Mouse (Mus musculus) forebrain, embryonic 10.5 days (tissue): Measurements from ENCODE around the gene Dlx2. TPM values are rescaled to one million over a fixed set of nuclear protein-coding genes. Genes with fewer than 3 reads are reported as not detected.
A peak's percentile ranks its signal among the peaks of the same experiment; 100 is the strongest.

Source experiments
- DNase-seq: peaks from one replicate; pipeline ENCODE4 v3.0.0-alpha.2; 2017; ENCODE audit warnings: low spot score; ENCODE audit errors: extremely low spot score
- H3K27ac ChIP-seq: fragments of 300-500 bp; sonication (generic); 2 replicates; pipeline ENCODE4 v1.5.1; 2016; ENCODE audit warnings: mild to moderate bottlenecking
- H3K27me3 ChIP-seq: fragments of 300-500 bp; sonication (generic); 2 replicates; pipeline ENCODE4 v1.6.1; 2016; ENCODE audit warnings: mild to moderate bottlenecking; ENCODE audit not compliant: poor library complexity, severe bottlenecking
- H3K36me3 ChIP-seq: fragments of 300-500 bp; sonication (generic); replicated peaks from 2 replicates; pipeline ENCODE4 v1.6.1; 2016; ENCODE audit warnings: mild to moderate bottlenecking, moderate library complexity
- H3K4me1 ChIP-seq: fragments of 300-500 bp; sonication (generic); 2 replicates; pipeline ENCODE4 v1.6.1; 2016
- H3K4me3 ChIP-seq: fragments of 300-500 bp; sonication (generic); 2 replicates; pipeline ENCODE4 v1.5.1; 2016; ENCODE audit warnings: mild to moderate bottlenecking, moderate library complexity
- H3K9me3 ChIP-seq: fragments of 300-500 bp; sonication (generic); 2 replicates; pipeline ENCODE4 v1.6.1; 2016; ENCODE audit warnings: mild to moderate bottlenecking, moderate library complexity
- WGBS: fragments of 180-500 bp; shearing (Covaris S2); methylation state at CpG from one replicate; pipeline ENCODE4 v1.1.7; 2016; 5-methylcytosine and 5-hydroxymethylcytosine counted together
- polyA plus RNA-seq: library from polyadenylated mRNA; unstranded; fragments of >200 nt; fragmentation: Nextera tagmentation; extraction: Ambion mirVana; gene quantifications from 2 replicates; pipeline ENCODE4 v1.2.1, GENCODE M21; 2016

Dlx2 gene
- polyA plus RNA-seq, 1 experiment from 2014 or later = 15.5 TPM

DNA sequence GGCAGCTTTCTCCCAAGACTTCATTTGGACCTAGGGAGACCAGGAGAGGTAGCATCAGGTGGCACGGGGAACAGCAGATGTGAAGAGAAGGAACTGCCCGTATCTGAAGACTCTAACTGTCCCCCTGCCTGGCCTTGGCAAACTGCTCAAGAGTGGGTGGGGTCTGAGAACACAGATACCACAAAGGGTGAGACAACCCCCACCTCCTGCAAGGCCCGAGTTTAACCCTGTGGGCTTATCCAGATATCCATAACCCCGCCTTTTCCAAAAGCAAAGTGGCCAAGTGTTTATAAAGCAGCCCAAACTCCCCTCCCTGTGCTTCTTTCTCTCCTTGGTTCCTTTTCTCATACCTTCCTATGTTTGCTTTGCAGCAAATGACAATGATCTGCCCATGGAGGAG, 23.1 kb downstream of the Dlx2 start:
- Histone ChIP-seq H3K9me3 (no peaks in the 10 kb centered on the region), H3K36me3 (no peaks in the 10 kb centered on the region), H3K27ac (no peak overlapping the region), H3K4me3 (no peak overlapping the region), H3K4me1 (peaks cover 49% of the 10 kb centered on the region), H3K27me3 (peaks cover 100% of the 10 kb centered on the region)
- no peak for DNase-seq
- 47% methylated on average over 4 of the region's 4 CpGs for WGBS

DNA sequence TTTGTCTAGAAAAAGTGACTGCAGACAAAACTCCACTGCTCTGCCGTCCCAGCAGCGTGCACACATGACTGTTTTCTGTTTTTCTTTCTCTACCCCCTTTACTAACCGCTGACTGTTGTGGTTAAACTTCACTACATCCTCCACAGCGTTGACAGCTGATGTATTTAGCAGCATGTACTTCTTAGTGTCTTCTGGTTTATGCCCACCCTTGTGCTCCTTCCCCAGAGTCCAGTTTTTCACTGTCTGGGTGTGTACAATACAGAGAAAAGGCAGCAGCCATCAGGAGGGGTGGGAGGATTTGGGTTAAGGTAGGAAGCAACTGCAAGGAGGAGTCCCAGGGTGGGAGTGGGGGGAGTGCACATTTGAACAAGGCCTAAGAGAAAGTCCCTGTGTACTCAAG, 23.7 kb downstream of the Dlx2 start:
- peaks cover 100% of the 10 kb centered on the region for H3K27me3 ChIP-seq
- H3K9me3 ChIP-seq = no peaks in the 10 kb centered on the region
- peaks cover 52% of the 10 kb centered on the region for H3K4me1 ChIP-seq
- no peak overlapping the region for H3K4me3 ChIP-seq
- no peak for DNase-seq
- 67% methylated on average over 4 of the region's 4 CpGs for WGBS
- no peak overlapping the region for H3K27ac ChIP-seq
- no peaks in the 10 kb centered on the region for H3K36me3 ChIP-seq

DNA sequence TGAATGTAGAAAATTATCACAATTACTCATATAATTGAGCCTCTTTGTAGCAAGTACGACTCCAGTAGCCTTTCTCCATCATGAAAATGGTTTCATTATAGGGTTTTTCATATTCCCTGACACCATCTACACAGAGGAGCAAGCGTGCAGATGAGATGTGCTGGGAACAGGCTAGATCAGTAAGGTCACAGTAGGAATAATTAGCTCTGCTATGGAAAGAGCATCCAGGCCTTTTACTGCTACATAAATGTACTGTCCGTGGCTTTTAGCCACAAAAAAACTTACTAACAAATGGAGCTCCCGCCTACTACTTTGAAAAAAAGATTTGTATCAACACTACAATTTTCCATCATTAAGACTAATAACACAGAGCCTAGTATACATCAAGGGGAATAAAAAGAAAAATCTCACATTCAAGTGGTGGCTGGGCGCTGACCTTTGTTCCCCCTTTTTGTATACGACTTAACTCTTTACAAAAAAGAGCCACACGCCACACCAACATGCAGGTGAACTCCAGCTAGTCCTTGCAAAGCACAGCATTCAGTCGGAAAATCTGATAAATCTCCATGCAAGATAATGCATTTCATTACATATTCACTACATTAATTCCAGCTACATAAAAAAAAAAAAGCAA, 29.0 kb downstream of the Dlx2 start:
- H3K4me1 ChIP-seq = peaks cover 49% of the 10 kb centered on the region
- H3K9me3 ChIP-seq = no peaks in the 10 kb centered on the region
- H3K4me3 ChIP-seq = peak overlapping the region; percentile 14; the same call in 1 of the 2 replicates
- H3K36me3 ChIP-seq = no peaks in the 10 kb centered on the region
- peak overlapping the region; percentile 45 for H3K27ac ChIP-seq
- H3K27me3 ChIP-seq = peaks cover 68% of the 10 kb centered on the region
- no peak for DNase-seq
- WGBS = 30% methylated on average over 8 of the region's 8 CpGs

DNA sequence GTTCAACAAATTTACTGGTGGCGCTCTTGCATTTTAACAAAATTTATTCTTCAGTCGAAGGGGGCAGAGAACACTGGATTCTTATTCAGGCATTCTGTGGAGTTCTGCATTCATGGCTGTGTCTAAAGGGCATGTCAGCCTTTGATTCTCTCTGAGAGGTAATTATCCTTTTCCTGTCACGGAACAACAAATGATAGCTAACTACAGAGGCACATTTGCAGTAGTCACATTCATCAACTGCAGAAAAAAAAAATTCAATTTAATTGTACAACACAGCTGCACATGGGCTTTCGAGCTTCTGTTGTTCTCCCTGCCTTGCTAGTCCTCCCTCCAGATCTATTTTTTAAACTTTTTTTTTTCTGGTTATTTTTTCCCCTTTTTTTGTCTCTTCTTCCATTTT, 29.6 kb downstream of the Dlx2 start:
- Histone ChIP-seq H3K27ac (peak overlapping the region; percentile 45), H3K27me3 (peaks cover 62% of the 10 kb centered on the region), H3K4me3 (peak overlapping the region; percentile 14; the same call in 1 of the 2 replicates), H3K9me3 (no peaks in the 10 kb centered on the region), H3K36me3 (no peaks in the 10 kb centered on the region), H3K4me1 (peaks cover 49% of the 10 kb centered on the region)
- no peak for DNase-seq
- WGBS = 23% methylated on average over 4 of the region's 4 CpGs

DNA sequence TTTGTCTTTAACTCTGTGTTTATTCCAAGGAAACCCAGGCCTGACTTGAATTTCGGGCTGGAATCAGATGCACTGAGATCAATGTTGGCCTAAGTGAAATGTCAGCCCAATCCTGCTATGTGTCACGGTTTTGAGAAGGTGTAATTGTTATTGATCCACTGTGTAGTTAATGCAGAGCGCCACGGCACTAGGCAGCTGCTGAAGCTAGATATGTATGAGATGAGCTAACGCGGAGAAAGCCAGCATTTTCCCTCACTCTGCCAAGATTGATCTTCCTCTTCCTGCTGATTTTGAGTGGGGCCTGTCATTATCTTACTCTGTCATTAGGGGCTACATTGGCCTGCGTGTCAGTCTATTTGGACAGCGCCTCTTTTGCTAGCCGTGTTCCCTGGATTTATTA, 34.2 kb downstream of the Dlx2 start:
- H3K4me3 ChIP-seq = no peak overlapping the region
- no peak for DNase-seq
- peaks cover 38% of the 10 kb centered on the region for H3K4me1 ChIP-seq
- 86% methylated on average over 9 of the region's 9 CpGs for WGBS
- H3K9me3 ChIP-seq = no peaks in the 10 kb centered on the region
- peaks cover 19% of the 10 kb centered on the region for H3K27me3 ChIP-seq
- H3K27ac ChIP-seq = no peak overlapping the region
- 0 out of 2 replicates have a peak, but pooled peaks cover 4% of the 10 kb centered on the region for H3K36me3 ChIP-seq

DNA sequence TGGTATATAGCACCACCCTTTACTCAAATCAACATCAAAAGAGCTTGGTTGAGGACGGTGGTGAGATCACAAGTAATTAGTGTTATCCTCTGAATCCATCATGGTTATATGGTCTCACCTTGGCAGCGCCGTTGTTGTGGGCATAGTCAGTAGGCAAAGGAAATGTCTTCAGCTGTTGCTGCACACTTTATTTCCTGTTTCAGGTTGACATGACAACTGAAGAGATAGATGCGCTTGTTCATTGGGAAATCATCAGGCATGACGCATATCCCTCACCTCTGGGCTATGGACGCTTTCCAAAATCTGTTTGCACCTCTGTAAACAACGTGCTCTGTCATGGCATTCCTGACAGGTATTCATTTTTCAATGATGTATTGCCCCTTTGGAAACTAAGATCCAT, 35.3 kb downstream of the Dlx2 start:
- Histone ChIP-seq H3K36me3 (0 out of 2 replicates have a peak, but pooled peaks cover 4% of the 10 kb centered on the region), H3K4me1 (peaks cover 30% of the 10 kb centered on the region), H3K27me3 (peaks cover 19% of the 10 kb centered on the region), H3K27ac (no peak overlapping the region), H3K4me3 (no peak overlapping the region), H3K9me3 (no peaks in the 10 kb centered on the region)
- no peak for DNase-seq
- 95% methylated on average over 7 of the region's 7 CpGs for WGBS

DNA sequence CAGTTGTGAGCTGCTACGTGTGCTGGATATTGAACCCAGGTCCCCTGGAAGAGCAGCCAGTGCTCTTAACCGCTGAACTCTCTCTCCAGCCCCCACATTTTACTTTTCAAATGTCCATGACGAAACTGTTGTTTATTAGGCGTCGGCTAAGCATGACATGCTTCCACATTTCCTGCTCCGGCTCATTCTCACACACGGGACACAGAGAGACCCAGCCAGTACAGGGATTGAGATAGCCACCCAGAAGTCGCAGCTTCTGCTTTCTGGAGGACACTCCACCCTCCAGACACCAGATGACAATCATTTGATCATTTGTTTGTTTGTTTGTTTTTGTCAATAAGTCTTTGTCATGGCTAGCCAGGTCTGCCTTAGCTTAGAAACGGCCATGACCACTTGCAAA, 41.7 kb downstream of the Dlx2 start:
- peaks cover 26% of the 10 kb centered on the region for H3K4me1 ChIP-seq
- no peaks in the 10 kb centered on the region for H3K9me3 ChIP-seq
- H3K4me3 ChIP-seq = no peak overlapping the region
- no peaks in the 10 kb centered on the region for H3K27me3 ChIP-seq
- H3K27ac ChIP-seq = no peak overlapping the region
- no peak for DNase-seq
- 90% methylated on average over 9 of the region's 9 CpGs for WGBS
- 0 out of 2 replicates have a peak, but pooled peaks cover 4% of the 10 kb centered on the region for H3K36me3 ChIP-seq

DNA sequence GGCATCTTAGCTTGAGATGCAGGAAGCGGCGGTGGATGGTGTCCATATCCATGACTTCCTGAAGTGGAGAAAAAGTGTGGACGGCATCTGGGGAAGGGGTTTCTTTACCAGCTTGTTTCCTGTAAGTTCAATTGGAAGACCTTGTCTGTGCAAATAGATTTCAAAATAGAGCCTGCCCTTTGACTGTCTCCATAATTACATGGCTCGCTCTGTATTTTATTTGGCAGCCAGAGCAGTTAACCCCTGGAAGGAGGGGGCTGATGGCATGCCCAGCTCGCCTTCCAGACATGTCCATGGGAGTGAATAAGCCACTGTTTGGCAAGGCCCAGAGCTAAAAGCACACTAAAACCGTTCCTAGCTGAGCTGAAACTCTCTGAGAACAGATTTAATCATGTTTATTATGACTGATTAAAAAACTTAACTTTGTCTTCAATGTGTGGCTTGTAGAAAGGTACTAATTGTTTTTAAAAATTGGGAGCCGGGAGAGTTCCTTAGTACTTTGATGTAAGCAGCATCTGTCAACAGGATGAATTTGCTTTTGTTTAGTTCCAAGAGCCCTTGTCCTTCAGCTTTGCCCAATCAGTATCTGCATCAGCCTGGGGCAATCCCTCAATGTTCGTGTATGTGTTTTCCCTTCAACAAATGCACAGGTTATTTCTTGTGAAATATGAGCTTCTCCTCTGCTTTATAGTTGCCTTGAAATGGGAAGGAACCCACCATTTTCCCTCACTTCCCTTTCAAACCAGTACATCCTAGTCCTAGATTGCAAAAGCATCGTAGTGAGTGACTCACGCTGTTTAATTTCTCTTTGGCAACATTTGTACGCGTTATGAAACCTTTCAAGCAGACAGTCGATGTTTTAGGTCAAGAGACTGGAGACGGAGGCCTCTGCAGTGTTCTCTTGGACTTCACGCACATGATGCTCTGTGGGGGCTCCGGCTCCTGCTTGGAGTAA, 47.0 kb downstream of the Dlx2 start:
- H3K4me3 ChIP-seq = no peak overlapping the region
- 71% methylated on average over 16 of the region's 16 CpGs for WGBS
- H3K27ac ChIP-seq = peak overlapping the region; percentile 51; the same call in 1 of the 2 replicates
- no peaks in the 10 kb centered on the region for H3K27me3 ChIP-seq
- no peaks in the 10 kb centered on the region for H3K9me3 ChIP-seq
- no peaks in the 10 kb centered on the region for H3K36me3 ChIP-seq
- no peak for DNase-seq
- peaks cover 35% of the 10 kb centered on the region for H3K4me1 ChIP-seq

DNA sequence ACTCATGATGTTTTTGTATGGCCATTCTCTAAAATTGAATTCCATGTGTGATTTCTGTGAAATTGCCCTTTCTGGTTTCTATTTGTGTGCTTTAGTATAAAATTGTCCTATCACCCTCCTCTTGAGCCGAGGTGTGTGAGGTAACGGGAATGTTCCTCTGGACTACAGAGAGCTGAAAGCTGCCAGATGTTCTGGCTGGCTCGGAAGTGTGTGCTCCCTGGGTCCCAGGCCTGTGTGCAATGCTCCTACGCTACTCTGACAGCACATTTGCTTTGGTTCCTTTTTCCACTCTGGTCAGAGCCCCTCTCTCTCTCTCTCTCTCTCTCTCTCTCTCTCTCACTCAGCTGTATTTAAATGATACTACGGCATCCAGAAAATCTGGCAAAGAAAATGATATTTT, 49.4 kb downstream of the Dlx2 start:
- H3K27me3 ChIP-seq = no peaks in the 10 kb centered on the region
- H3K9me3 ChIP-seq = no peaks in the 10 kb centered on the region
- DNase-seq = no peak
- peaks cover 43% of the 10 kb centered on the region for H3K4me1 ChIP-seq
- no peaks in the 10 kb centered on the region for H3K36me3 ChIP-seq
- 63% methylated on average over 5 of the region's 5 CpGs for WGBS
- H3K4me3 ChIP-seq = no peak overlapping the region
- no peak overlapping the region for H3K27ac ChIP-seq

DNA sequence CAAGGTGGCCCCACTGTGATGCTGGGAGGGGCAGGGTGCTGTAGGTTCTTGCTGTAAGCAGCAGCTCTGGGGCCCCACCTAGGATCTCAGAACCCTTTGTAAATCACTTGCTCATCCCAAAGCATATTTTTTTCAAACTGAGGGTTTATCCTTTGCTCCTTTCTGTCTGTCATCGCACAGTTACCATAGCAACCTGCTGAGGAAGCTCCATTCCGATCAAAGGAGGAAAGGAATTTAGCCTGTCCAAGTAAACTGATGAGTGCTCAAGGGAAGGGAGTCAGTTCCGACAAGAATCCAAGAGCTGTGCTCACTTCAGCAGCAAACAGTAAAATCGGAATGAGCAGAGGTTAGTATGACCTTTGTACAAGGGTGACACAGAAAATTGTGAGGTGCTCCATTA, 51.6 kb downstream of the Dlx2 start:
- Histone ChIP-seq H3K4me1 (peaks cover 29% of the 10 kb centered on the region), H3K36me3 (no peaks in the 10 kb centered on the region), H3K27ac (no peak overlapping the region), H3K27me3 (no peaks in the 10 kb centered on the region), H3K9me3 (no peaks in the 10 kb centered on the region), H3K4me3 (no peak overlapping the region)
- WGBS = 45% methylated on average over 4 of the region's 4 CpGs
- no peak for DNase-seq

DNA sequence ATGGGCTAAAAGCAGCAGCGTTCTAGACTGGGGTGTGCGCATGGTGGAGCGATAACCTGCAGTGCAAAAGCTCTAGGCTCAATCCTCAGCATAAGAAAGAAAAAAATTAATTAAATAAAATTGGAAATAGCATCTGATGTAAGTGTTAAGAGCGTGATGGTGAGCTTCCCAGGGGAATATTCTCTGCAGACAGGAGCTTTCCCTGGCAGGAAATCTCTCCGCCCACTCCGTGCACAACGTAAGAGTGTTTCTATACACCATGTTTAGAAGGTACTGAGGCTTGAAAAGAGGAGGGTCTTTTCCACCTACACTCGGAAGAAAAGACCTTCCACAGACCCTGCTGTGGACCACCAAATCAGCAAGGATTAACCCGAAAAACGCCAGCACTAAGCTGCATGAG, 52.1 kb downstream of the Dlx2 start:
- Histone ChIP-seq H3K27ac (no peak overlapping the region), H3K9me3 (no peaks in the 10 kb centered on the region), H3K27me3 (no peaks in the 10 kb centered on the region), H3K36me3 (no peaks in the 10 kb centered on the region), H3K4me1 (peaks cover 24% of the 10 kb centered on the region), H3K4me3 (no peak overlapping the region)
- 63% methylated on average over 10 of the region's 10 CpGs for WGBS
- no peak for DNase-seq
